Mouse (Mus musculus) midbrain, embryonic 15.5 days (tissue): ENCODE measurements at regions not wholly inside any gene's neighbourhood (a gene's known extent, or its start where the extent isn't known, plus 50 kb on each side); places are given as distances from the start of the nearest gene placed in this dataset.

Experiments used
- ATAC-seq: fragments of 200-750 bp; cut with Nextera tagmentation; replicated peaks from 2 replicates; pipeline ENCODE4 v1.8.0; 2017; ENCODE audit warnings: moderate TSS enrichment
- H3K27ac ChIP-seq: fragments of 300-500 bp; sonication (generic); 2 replicates; pipeline ENCODE4 v1.5.1; 2015; ENCODE audit warnings: mild to moderate bottlenecking, inconsistent platforms
- H3K27me3 ChIP-seq: fragments of 300-500 bp; sonication (generic); replicated peaks from 2 replicates; pipeline ENCODE4 v1.6.1; 2015; ENCODE audit warnings: inconsistent platforms
- H3K36me3 ChIP-seq: fragments of 300-500 bp; sonication (generic); replicated peaks from 2 replicates; pipeline ENCODE4 v1.6.1; 2015; ENCODE audit warnings: inconsistent platforms
- H3K4me1 ChIP-seq: fragments of 300-500 bp; sonication (generic); 2 replicates; pipeline ENCODE4 v1.6.1; 2015; ENCODE audit warnings: inconsistent platforms
- H3K4me2 ChIP-seq: fragments of 300-500 bp; sonication (generic); 2 replicates; pipeline ENCODE4 v1.6.1; 2015; ENCODE audit warnings: inconsistent platforms, mild to moderate bottlenecking, moderate library complexity
- H3K4me3 ChIP-seq: fragments of 300-500 bp; sonication (generic); 2 replicates; pipeline ENCODE4 v1.5.1; 2015; ENCODE audit warnings: mild to moderate bottlenecking, inconsistent platforms
- H3K9ac ChIP-seq: fragments of 300-500 bp; sonication (generic); 2 replicates; pipeline ENCODE4 v1.6.1; 2015; ENCODE audit warnings: mild to moderate bottlenecking, inconsistent platforms
- H3K9me3 ChIP-seq: fragments of 300-500 bp; sonication (generic); 2 replicates; pipeline ENCODE4 v1.6.1; 2016; ENCODE audit warnings: inconsistent platforms
- WGBS: fragments of 180-500 bp; shearing (Covaris S2); methylation state at CpG from one replicate; pipeline ENCODE4 v1.1.7; 2015; ENCODE audit warnings: mixed read lengths; 5-methylcytosine and 5-hydroxymethylcytosine counted together

- no peak overlapping the region for H3K27ac ChIP-seq
- H3K9ac ChIP-seq = no peak overlapping the region
- no peak overlapping the region for H3K4me2 ChIP-seq
- no peak overlapping the region for H3K4me3 ChIP-seq
- no peak for ATAC-seq
- no peaks in the 10 kb centered on the region for H3K27me3 ChIP-seq
- H3K4me1 ChIP-seq = peaks cover 17% of the 10 kb centered on the region
- no peaks in the 10 kb centered on the region for H3K36me3 ChIP-seq
- no peaks in the 10 kb centered on the region for H3K9me3 ChIP-seq
- WGBS = 72% methylated on average over 3 of the region's 3 CpGs
Measured at GRCm38 (mm10) chr8:26744424-26744823, 232.7 kb upstream of the Zfp703 start.

GRCm38 (mm10) chr8:26746811-26747210 is 230.3 kb upstream of the Zfp703 start:
- ATAC-seq = peak; percentile 47; the same call in 1 of the 2 replicates
- WGBS = 86% methylated on average over 3 of the region's 3 CpGs
- Histone ChIP-seq H3K4me3 (no peak overlapping the region), H3K4me1 (peaks cover 17% of the 10 kb centered on the region), H3K4me2 (no peak overlapping the region), H3K36me3 (no peaks in the 10 kb centered on the region), H3K9me3 (no peaks in the 10 kb centered on the region), H3K27ac (peak overlapping the region; percentile 66), H3K27me3 (no peaks in the 10 kb centered on the region), H3K9ac (no peak overlapping the region)

GRCm38 (mm10) chr8:26747241-26747972 is 229.7 kb upstream of the Zfp703 start:
- H3K4me2 ChIP-seq = no peak overlapping the region
- no peaks in the 10 kb centered on the region for H3K27me3 ChIP-seq
- H3K36me3 ChIP-seq = no peaks in the 10 kb centered on the region
- H3K9ac ChIP-seq = no peak overlapping the region
- peak; percentile 67 for ATAC-seq
- peak overlapping the region; percentile 66 for H3K27ac ChIP-seq
- H3K4me3 ChIP-seq = no peak overlapping the region
- 53% methylated on average over 19 of the region's 19 CpGs for WGBS
- H3K4me1 ChIP-seq = peaks cover 17% of the 10 kb centered on the region
- no peaks in the 10 kb centered on the region for H3K9me3 ChIP-seq

- peak; percentile 76; the same call in 1 of the 2 replicates for ATAC-seq
- WGBS = 57% methylated on average over 12 of the region's 14 CpGs
- Histone ChIP-seq H3K4me1 (peaks cover 17% of the 10 kb centered on the region), H3K27me3 (no peaks in the 10 kb centered on the region), H3K9me3 (no peaks in the 10 kb centered on the region), H3K4me3 (no peak overlapping the region), H3K27ac (peak overlapping the region; percentile 66), H3K4me2 (no peak overlapping the region), H3K9ac (no peak overlapping the region), H3K36me3 (no peaks in the 10 kb centered on the region)
Measured at GRCm38 (mm10) chr8:26748161-26748971, 228.8 kb upstream of the Zfp703 start.

GRCm38 (mm10) chr8:26748972-26749291 is 228.2 kb upstream of the Zfp703 start:
- Histone ChIP-seq H3K27ac (no peak overlapping the region), H3K9me3 (no peaks in the 10 kb centered on the region), H3K4me2 (no peak overlapping the region), H3K9ac (no peak overlapping the region), H3K4me1 (peaks cover 17% of the 10 kb centered on the region), H3K27me3 (no peaks in the 10 kb centered on the region), H3K36me3 (no peaks in the 10 kb centered on the region), H3K4me3 (no peak overlapping the region)
- ATAC-seq = no peak
- 94% methylated on average over 1 of the region's 1 CpGs for WGBS

- no peaks in the 10 kb centered on the region for H3K27me3 ChIP-seq
- H3K4me2 ChIP-seq = no peak overlapping the region
- WGBS = 96% methylated on average over 1 of the region's 1 CpGs
- H3K27ac ChIP-seq = no peak overlapping the region
- H3K4me3 ChIP-seq = no peak overlapping the region
- H3K36me3 ChIP-seq = no peaks in the 10 kb centered on the region
- no peak for ATAC-seq
- peaks cover 17% of the 10 kb centered on the region for H3K4me1 ChIP-seq
- H3K9ac ChIP-seq = no peak overlapping the region
- no peaks in the 10 kb centered on the region for H3K9me3 ChIP-seq
Measured at GRCm38 (mm10) chr8:26750120-26750519, 227.0 kb upstream of the Zfp703 start.

- Histone ChIP-seq H3K27me3 (no peaks in the 10 kb centered on the region), H3K27ac (no peak overlapping the region), H3K4me2 (no peak overlapping the region), H3K9ac (no peak overlapping the region), H3K4me3 (no peak overlapping the region), H3K36me3 (no peaks in the 10 kb centered on the region), H3K4me1 (peaks cover 17% of the 10 kb centered on the region), H3K9me3 (no peaks in the 10 kb centered on the region)
- 92% methylated on average over 5 of the region's 5 CpGs for WGBS
- ATAC-seq = no peak
Measured at GRCm38 (mm10) chr8:26751651-26752050, 225.5 kb upstream of the Zfp703 start.

- WGBS = 72% methylated on average over 2 of the region's 2 CpGs
- no peak for ATAC-seq
- Histone ChIP-seq H3K27me3 (no peaks in the 10 kb centered on the region), H3K27ac (no peak overlapping the region), H3K4me3 (no peak overlapping the region), H3K9me3 (no peaks in the 10 kb centered on the region), H3K4me2 (no peak overlapping the region), H3K9ac (no peak overlapping the region), H3K36me3 (no peaks in the 10 kb centered on the region), H3K4me1 (no peaks in the 10 kb centered on the region)
Measured at GRCm38 (mm10) chr8:26756452-26756851, 220.7 kb upstream of the Zfp703 start.

GRCm38 (mm10) chr8:26760726-26761125 is 216.4 kb upstream of the Zfp703 start:
- Histone ChIP-seq H3K9ac (no peak overlapping the region), H3K27me3 (no peaks in the 10 kb centered on the region), H3K4me3 (no peak overlapping the region), H3K4me1 (0 out of 2 replicates have a peak, but pooled peaks cover 6% of the 10 kb centered on the region), H3K27ac (no peak overlapping the region), H3K36me3 (no peaks in the 10 kb centered on the region), H3K4me2 (no peak overlapping the region), H3K9me3 (no peaks in the 10 kb centered on the region)
- ATAC-seq = no peak
- WGBS = 87% methylated on average over 1 of the region's 1 CpGs

GRCm38 (mm10) chr8:26762942-26763778 is 214.0 kb upstream of the Zfp703 start:
- Histone ChIP-seq H3K9me3 (no peaks in the 10 kb centered on the region), H3K27me3 (no peaks in the 10 kb centered on the region), H3K27ac (peak overlapping the region; percentile 48; the same call in 1 of the 2 replicates), H3K4me2 (no peak overlapping the region), H3K4me3 (no peak overlapping the region), H3K9ac (no peak overlapping the region), H3K4me1 (0 out of 2 replicates have a peak, but pooled peaks cover 6% of the 10 kb centered on the region), H3K36me3 (no peaks in the 10 kb centered on the region)
- WGBS = 66% methylated on average over 16 of the region's 16 CpGs
- ATAC-seq = peak; percentile 69

GRCm38 (mm10) chr8:26768474-26769229 is 208.5 kb upstream of the Zfp703 start:
- no peak for ATAC-seq
- Histone ChIP-seq H3K4me2 (no peak overlapping the region), H3K27me3 (no peaks in the 10 kb centered on the region), H3K36me3 (no peaks in the 10 kb centered on the region), H3K9me3 (no peaks in the 10 kb centered on the region), H3K9ac (no peak overlapping the region), H3K4me3 (no peak overlapping the region), H3K4me1 (0 out of 2 replicates have a peak, but pooled peaks cover 3% of the 10 kb centered on the region), H3K27ac (no peak overlapping the region)
- 78% methylated on average over 10 of the region's 10 CpGs for WGBS
